Mouse (Mus musculus) MEL (cell line): ENCODE results near the gene Prdx1.

ENCODE experiments used
- EP300 ChIP-seq, 2 experiments: IDR thresholded peaks; 2 replicates each; pipeline ENCODE4 v1.6.1; 2011; ENCODE audit warnings: improper control_type of control experiment in 2 of 2, low read length in 2 of 2, low read depth in 1 of 2, mild to moderate bottlenecking in 1 of 2
- MAX ChIP-seq: IDR thresholded peaks from 2 replicates; pipeline ENCODE4 v1.6.1; 2011; ENCODE audit warnings: low read length, improper control_type of control experiment
- USF1 ChIP-seq: IDR thresholded peaks from 2 replicates; pipeline ENCODE4 v1.6.1; 2014; ENCODE audit warnings: low read depth, mild to moderate bottlenecking, inconsistent platforms, low read length, improper control_type of control experiment, moderate library complexity
- ZC3H11A ChIP-seq: IDR thresholded peaks from 2 replicates; pipeline ENCODE4 v1.6.1; 2012; ENCODE audit warnings: low read depth, mild to moderate bottlenecking, inconsistent platforms, low read length, improper control_type of control experiment

GRCm38 (mm10) chr4:116653228-116653627 lies 32.1 kb upstream of the Prdx1 start:
- no peak for TF ChIP-seq EP300 (IDR thresholded peaks at IDR 0.05; ENCODE audit: low read depth in 1 of 2, low read length in 2 of 2)
- TF ChIP-seq USF1, result no peak
- no peak for TF ChIP-seq ZC3H11A
- TF ChIP-seq MAX, result no peak
